Mouse (Mus musculus): ENCODE measurements at regions not wholly inside any gene's neighbourhood (a gene's known extent, or its start where the extent isn't known, plus 50 kb on each side); places are given as distances from the start of the nearest gene placed in this dataset.

DNA sequence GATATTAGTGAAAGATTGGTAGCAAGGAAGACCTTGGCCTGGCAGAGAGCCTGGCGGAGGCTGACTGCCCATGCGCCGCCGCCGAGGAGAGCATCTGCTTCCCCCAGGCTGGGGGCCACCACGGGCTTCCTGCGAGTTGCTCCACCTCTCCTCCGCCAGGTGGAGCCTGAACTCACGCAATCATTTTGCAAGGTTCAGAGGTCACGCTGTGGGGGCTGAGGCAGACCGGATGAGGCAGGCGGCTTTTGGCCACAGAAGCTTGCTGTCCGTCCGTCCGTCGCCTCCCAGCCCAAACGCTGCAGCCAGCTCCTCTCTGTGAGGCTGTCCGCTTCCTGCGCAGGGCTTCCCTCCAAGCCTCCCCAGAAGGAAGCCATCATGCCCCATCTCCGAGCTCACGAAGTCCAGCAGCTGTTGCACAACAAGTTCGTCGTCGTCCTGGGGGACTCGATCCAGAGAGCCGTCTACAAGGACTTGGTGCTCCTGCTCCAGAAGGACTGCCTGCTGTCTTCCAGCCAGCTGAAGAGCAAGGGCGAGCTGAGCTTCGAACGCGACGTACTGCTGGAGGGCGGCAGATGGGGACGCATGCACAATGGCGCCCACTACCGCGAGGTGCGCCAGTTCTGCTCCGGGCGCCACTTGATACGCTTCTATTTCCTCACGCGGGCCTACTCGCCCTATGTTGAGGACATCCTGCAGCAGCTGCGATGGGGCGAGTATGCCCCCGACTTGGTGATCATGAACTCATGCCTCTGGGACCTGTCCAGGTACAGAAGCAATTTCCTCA is 269.3 kb upstream of the Erbb4 start:
- no peak for DNase-seq

DNA sequence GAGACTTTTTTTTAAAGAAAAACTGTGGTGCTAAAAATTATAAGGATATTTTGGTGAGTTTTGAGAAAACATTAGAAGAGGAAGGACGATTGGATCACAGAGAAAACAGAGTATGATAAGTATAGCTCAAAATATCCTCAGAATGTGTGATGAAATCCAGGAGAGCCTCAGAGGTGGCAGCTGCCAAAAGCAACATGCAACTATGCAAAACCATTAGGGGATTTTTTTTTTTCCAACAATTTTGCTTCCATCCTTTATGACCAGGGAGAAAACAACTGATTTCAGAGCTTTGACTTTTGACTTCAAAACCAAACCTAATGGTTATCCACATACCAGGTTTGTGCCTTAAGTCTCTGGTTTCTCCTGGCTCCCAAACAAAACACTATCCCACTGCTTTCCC is 267.4 kb upstream of the Erbb4 start:
- no peak for DNase-seq

DNA sequence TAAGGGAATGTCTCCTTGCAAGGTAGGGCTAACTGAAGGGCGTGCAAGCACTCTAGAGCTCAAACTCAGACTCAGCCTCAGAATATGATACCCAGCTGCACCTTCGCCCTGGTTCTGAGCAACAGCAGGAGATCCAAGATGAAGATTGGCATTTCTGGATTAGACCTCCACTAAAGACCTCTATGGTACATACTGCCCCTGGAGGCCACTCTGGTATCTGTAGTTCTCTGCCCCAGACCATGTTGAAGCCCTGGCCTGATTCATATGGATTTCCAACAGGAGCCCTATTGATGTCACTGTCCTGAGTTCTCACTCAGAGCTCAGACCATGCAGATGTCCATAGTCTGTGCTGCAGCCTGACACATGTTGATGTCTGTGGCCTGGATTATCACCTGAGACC is 262.2 kb upstream of the Erbb4 start:
- no peak for DNase-seq

DNA sequence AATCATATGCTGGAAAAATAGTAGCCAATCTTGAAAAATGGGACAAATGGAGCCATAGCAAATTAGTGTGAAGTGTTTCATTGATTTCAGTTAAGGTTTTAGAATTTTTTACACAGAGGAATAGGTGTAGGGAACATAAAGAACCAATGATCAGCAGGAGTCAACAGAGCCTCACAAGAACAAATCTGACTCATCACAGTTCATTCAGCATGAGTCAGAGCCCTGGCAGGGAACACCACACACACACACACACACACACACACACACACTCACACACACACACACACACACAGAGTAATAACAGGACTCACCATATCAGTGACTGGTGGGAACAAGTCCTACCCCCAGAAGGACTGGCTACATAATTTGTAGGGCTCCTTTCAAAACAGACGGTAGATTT is 259.7 kb upstream of the Erbb4 start:
- peak; percentile 18 for DNase-seq

DNA sequence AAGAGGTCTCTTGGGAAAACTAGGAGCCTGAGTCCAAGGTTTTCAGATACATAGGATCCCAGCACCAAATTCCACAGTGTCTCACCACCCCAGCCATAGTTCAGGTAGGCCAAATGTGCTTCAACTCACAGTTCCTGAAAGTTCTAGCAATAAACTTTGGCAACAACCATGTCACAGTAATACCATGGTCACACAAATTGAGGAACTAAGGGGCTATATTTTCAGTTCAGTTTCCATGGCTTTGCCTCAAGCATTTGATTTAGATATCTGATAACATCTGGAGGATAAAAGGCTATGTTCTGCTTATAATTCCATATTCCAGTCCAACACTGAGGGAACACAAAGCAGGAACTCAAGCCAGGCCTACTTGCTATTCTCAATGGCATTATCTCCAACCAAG is 256.2 kb upstream of the Erbb4 start:
- DNase-seq = no peak

DNA sequence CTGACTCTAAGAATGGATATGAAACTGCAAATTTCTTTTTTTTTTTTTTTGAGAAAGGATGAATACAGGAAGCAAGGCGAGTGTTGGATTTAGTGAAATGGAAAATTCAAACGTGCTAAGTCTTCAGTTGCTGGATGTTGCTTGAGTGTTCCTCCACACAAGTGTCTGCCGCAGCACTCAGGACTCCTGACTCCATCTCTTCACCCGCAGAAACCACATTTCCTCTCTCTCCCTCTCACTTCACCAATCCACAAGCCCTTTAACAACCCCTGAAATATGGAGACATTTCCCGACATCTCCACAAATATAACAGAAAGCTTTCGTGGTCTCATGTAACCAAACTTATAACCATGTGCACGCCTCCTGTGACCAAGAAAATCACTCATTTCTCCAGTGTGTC is 249.7 kb upstream of the Erbb4 start:
- no peak for DNase-seq

DNA sequence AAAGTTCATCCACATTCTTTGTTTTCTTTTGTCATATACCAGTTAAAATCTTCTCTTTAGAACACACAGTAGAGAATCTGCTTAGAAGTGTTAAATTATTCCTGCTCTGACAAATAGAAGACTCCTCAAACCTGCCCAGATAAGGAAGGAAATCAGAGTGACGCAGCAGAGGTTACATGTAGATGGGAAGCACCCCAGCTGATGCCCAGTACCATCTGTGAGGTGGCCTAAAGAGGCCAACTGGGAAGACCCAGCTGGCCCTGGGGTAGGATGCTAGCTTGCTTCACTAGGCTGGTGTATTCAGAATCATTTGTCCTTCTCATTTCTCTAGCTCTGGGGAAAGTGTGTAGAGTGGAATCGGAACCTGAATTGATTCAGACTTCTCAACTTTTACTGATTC is 242.6 kb upstream of the Erbb4 start:
- DNase-seq = no peak

DNA sequence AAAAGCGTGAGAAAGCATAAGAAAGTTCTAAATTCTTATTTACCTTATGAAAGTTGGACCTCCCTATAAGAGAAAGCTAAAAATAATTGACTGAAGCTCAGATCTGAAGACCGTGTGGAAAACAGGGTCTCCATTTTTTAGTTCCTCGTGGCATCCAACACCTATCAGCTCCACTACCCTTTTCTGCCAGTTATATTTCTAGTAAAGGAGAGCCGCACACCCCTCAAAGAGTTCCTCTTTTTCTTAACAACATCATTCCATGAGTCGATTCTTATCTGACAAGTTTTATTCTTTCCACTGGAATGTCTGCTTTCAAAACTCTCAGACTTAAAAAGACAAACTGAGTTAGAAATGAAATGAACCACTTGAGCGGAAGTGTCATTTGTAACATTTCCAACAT is 242.0 kb upstream of the Erbb4 start:
- no peak for DNase-seq

DNA sequence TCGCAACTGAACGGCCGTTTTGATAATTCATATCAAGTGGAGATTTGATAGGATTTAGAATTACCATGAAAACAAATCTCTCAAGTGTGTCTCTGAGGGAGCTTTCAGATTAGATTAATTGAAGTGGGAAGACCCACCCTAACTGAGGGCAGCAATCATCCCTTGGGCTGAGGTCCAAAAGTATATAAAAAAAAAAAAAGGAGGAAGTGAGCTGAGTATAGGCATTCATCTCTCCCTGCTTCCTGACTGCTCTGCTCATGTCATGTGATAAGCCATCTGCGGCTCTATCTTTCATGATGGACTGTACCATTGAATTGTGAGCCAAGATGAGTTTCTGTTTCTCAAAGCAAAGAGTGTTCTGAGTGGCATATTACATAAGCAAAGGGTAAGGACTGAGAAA is 234.2 kb upstream of the Erbb4 start:
- DNase-seq = no peak

DNA sequence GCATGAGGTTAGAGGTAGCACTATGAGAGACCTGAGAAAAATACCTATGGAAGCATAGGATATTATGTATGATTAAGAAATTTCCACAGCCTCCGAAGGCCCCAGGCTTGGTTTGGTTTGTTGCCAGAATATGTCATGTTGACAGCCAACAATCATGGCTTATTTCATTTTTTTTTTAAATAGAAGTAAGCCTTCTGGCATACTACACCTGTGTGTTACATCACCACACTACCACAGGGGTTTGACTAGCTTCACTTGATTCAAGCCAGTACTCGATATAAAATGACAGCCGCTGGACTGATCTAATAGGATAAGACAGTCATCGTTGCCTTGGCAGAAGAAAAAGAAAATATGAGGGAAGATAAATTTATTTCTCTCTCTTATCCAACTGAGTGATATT is 232.6 kb upstream of the Erbb4 start:
- DNase-seq = no peak

DNA sequence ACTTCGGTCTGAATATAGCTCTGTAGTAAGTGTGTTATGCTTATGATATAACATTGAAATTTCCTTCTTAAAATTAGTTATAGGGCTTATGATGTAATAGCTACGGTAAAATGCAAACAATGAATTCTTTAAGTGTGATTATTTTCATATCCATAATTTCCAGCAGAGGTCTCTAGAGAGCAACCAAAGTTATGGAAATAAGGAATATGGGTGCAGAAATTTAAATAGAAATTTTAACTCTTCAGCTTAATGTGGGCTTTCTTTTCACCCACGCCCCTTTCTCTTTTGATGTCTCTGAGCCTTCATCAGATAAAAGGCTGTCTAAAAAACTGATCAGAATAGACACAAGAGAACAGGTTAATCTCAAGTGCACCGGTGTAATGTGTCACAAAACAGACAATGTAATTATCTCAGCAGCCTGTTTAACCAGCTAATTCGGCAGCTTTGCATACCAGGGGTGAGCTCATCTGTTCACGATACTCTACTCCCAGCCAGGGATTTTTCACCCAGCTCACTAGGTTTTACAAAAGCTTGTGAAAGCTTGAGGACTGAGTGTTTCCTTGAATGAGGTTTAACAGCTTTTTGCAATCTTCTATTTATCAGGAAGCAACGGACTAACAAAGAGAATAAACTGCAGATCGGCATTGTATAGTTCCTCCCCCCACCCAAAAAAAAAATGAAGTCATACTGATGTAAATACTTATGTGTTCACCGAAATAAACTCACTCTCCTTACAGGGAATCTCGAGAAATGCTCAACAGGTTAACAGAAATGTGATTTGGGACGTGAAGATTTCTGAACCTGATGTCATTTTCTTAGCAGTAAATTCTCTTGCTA is 223.8 kb upstream of the Erbb4 start:
- DNase-seq = no peak

DNA sequence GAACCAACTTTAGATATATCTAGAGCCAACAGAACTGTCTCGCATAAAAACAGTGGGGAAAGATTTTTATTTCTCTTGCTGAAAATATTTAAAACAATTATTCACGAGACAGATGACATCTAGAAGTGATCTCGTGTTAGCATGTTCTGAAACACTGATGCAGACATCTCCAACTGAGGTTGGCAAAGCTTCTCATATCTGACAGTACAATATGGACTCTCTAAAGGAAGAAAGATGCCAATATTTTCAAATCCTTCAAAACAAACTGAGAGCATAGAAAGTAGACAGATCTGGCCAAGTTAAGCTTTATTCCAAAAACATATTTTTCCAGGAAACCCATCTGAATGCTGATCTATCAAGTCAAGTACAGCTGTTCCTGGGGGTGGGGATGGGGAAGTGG is 221.5 kb upstream of the Erbb4 start:
- DNase-seq = no peak

DNA sequence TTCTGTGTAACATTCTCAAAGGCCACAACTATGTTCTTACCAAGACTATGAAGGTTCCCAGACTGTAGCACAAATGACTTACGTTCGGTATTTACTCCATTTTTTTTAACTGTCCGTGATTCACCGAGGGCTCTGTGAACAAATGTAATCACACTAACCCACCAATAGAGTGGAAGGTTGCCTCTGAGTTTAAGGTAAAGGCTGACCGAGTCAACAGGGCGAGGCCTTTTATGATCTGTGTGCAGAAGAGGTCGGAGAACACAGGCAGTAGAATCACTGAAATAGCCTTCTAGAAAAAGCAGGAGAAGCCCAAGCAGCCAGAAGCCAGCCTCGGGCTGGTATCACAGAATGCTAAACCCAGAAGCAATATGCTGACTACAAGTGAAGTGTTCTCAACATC is 218.9 kb upstream of the Erbb4 start:
- DNase-seq = no peak

DNA sequence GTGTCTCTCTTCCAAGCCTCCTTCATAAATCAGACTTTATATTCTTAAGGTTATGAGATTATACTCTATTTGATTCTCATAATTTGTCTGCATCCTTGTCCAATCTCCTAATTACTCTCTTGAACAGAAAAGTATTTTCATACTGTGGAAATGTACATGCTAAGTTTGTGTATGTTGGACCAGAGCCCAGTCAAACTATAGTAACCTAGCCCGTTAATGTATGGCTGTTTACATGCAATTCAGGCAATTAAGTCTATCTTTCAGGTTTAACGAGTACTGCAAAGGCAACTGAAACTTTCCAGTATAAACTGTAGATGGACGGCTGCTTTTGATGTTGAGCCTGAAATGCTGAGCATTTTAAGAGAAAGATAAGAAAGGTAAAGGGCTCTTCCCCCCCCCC is 211.7 kb upstream of the Erbb4 start:
- no peak for DNase-seq

DNA sequence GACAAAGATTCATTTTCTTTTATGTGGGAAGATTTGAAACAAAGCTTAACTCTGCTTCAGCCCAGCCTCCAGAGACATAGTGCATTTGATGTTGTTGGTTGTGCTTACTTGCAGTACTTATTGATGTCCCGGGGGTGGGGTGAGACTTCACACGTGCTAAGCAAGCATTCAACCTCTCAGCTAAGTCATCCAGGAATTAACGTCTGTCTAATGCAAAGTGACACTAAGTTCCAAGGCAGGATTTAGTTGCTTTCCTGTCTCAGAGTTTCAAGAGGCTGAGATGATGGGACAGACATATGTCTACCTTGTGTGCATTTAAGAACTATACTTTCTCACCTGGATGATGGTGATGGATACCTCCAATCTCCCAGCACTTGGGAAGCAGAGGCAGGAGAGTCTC is 189.0 kb upstream of the Erbb4 start:
- no peak for DNase-seq

DNA sequence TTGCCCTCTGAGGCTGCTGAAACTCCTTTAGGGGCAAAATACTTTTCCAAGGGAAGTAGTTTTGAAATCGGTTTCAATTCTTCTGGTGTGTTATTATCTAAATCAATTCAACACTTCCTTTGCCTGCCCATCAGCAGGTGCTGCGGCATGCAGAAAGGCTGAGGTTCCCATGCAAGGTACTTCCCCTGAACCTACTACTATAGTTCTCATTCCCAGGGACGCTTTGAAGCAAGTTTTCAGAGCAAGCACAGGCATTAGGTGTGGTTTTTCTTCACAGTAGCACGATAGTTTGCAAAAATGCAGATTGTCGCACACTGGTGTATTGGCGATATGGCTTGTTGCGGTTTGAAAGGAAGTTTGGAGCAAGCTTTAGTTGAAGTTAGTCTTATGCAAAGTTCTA is 183.5 kb upstream of the Erbb4 start:
- no peak for DNase-seq

DNA sequence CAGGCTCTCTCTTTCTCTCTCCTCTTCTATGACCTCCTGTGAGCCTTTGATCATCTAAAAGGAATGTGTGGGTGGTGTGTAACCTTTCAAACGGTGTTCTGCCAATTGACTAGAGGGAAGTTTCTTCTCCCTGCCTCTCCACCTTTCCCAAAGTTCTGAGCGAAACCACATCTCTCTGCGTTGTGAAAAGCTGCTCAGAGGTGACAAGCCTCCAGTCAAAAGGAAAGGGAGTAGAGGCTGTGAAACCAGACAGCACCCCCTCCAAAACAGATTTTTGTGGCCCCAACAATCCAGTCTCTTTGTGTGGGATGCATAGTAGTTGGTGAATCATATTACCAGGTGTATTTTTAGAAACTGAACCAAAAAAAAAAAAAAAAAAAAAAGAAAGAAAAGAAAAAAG is 178.5 kb upstream of the Erbb4 start:
- no peak for DNase-seq

DNA sequence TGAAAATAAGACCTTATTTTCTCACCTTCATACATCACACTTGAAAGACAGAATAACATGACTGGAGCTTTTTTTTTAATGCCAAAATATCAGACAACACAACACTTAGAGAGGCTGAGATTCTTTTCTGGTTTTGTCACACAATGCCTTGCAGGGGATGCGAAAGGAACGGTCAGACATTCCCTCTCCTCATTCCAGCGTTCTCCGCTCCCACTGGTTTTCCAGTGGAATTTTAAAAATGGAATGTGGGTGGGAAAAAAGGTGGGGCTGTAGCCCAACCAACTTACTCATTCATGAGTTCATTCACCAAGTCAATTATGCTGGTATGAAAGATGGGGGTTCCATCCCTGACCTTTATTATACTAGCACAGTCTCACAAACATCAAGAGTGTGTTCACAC is 169.6 kb upstream of the Erbb4 start:
- DNase-seq = no peak

DNA sequence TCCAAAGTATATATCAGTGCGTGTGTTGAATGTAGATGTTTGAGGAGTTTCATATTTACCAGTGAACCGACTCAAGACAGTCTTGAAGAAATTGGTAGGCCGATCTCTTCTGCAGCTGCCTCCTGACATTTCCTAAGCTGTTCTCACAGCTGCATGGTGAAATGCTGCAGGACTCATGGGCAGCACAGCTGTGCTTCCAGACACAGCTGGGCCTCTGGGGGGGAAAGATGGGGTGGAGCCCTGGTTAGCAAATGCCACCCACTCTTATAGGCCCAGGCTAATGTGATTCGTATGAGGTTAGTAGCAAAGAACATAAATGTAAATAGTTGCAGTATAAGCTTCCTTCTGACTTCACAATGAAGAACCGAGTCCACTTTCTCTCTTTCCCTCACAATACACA is 139.8 kb upstream of the Erbb4 start:
- no peak for DNase-seq

DNA sequence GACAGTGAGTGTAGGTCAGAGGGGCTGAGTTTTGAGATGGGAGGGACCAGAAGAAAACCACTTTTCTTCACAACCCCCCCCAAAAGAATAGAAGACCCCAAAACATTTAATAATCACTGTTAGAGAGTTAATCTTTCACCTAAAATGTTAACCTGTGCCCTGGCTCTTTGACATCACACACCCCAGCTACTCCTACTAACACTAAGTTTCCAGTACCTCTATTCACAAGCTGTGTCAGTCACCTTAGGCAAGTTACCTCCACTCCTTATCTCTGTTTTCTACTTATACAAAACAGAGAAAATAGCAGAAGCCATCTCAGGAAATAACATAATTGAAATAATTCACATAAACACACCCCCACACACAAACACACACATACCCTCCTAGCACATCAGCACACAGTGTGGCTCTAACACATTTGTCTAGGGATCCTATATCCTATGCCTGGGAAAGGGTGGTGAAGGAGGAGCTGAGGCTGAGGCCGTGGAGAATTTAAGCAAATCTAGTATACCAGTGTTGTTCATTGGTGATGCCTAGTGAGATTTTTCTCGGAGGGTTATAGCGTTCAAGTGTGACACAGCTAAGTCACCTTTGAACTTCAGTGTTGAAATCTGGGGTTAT is 134.5 kb upstream of the Erbb4 start:
- DNase-seq = no peak

DNA sequence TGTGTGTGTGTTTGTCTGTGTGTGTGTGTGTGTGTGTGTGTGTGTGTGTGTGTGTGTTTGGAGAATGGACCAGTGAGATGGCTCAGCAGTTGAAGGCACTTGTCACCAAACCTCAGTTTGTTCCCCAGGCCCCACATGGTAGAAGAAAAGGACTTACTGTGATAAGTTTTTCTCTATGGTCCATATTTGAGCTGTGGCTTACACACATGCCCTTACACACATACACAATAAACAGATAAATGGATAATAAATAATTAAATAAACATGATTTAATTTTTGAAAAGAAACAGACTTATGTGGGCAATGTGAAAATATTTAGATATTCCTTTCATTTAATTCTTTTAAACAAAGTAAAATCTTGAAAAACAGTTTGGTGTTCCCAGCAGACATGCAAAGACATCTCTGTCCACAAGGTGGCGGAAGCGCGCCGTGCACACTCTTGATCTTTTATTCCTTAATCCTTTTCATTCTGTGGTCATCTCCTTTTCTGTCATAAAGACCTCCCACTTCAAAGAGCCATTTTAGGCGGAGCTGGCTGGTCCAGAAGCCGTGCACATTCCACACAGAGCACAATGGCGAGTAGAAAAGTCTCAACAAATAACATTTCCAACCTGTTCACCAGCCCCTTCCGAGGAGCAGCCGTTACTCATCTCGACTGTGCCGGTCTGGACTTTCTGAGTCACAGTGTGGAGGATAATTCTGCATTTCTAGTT is 133.8 kb upstream of the Erbb4 start:
- peak; percentile 30 for DNase-seq

DNA sequence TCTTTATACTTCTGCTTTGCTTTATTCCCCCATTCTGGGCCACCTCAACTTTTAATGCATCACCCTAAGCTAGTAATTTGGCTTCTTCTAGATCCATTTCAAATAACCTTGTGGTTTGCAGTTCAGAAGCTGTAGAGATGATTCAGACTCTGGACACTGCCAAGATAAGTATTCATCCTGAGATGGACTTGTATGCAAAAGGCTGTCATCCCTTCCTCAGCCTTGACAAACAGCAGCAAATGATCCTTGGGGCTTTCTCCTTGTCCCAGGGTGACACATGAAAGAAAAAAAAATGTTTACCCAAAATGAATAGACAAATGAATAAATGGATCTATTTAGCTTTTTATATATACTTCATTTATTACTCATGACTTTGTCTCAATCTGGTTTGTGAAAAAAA is 120.0 kb upstream of the Erbb4 start:
- peak; percentile 46 for DNase-seq

DNA sequence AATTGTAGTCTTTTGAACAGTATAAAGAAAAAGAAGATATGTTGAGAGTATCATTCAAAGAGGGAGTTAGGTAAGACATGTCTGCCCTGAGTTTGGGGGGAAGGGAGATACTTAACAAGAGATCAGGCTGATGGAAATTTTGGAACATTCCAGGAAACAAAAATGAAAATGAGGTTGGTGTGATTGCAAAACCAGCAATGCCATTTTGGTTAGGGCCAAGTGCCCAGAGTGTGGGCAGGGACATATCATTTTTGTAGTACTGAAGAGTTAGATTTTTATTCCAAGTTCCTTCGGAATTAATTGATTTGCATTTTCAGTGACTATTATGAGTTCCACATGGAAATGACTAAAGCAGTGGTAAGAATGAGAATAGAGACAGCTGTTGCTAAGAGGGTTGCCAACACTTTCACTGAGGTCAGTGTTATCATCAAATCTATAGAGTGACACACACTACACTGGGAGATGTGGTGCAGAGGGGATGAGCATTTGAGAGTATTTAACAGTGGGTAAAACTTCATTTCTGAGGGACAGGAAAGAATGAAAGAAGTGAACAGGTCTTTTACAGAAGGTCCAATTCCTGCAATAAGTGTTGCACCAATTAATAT is 105.1 kb upstream of the Erbb4 start:
- no peak for DNase-seq
